Mouse (Mus musculus): ENCODE measurements around the gene Trhr2. TPM values are rescaled to one million over a fixed set of nuclear protein-coding genes. Genes with fewer than 3 reads are reported as not detected.

Gene Trhr2
- not detected in 2 replicates for polyA plus RNA-seq (2012; ENCODE audit: insufficient read depth, insufficient read length, missing spikeins)

DNA sequence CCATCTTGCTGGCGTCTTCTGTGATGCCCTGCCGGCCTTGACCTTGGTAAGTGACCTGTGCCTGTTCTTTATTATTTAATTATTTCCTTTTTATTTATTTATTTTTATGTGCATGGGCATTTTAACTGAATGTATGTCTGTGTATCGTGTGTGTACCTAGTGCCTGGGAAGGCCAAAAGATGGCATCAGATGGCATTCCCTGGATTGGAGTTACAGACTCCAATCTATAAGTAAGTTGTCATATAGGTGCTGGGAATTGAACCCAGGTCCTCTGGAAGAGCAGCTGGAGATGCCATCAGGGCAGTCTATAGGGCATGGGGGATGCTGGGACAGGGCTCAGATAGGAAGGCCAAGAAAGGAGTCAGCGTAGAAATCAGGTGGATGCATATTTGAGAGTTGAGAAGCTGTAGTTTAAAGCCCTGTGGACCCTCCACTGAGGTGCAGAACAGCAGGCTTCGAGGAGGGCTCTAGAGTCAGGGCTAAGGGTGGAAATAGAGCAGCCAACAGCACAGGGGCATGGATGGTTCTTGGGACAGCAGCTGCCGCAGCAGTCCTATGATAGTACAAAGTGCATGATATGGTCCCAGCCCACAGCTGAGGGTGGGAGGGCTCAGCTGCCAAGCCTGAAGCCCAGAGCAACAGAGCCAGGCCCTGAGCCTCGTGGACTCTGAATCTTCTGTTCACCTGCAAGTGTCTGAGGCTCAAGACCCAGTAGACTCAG is at the start of gene Trhr2:
Trhr2 (minus strand) TSS at position 51 of the 721 bp plus-strand sequence.
- H3K4me3 ChIP-seq (ENCODE audit: insufficient read depth, low read depth, low read length) = no peak within 1 kb of the TSS
- no peaks in the 10 kb centered on the region for H3K4me1 ChIP-seq (ENCODE audit: control insufficient read depth, insufficient read depth, insufficient read length, low read length)
- no peak within 1 kb of the TSS for H3K27ac ChIP-seq (replicated peaks; ENCODE audit: low read depth, low read length)

- no peak overlapping the region for H3K4me3 ChIP-seq (ENCODE audit: insufficient read depth, low read depth, low read length)
- H3K27ac ChIP-seq (replicated peaks; ENCODE audit: low read depth, low read length) = no peak overlapping the region
- H3K4me1 ChIP-seq (ENCODE audit: control insufficient read depth, insufficient read depth, insufficient read length, low read length) = no peaks in the 10 kb centered on the region
Measured at GRCm38 (mm10) chr8:122407678-122408077, 47.1 kb upstream of the Trhr2 start.

DNA sequence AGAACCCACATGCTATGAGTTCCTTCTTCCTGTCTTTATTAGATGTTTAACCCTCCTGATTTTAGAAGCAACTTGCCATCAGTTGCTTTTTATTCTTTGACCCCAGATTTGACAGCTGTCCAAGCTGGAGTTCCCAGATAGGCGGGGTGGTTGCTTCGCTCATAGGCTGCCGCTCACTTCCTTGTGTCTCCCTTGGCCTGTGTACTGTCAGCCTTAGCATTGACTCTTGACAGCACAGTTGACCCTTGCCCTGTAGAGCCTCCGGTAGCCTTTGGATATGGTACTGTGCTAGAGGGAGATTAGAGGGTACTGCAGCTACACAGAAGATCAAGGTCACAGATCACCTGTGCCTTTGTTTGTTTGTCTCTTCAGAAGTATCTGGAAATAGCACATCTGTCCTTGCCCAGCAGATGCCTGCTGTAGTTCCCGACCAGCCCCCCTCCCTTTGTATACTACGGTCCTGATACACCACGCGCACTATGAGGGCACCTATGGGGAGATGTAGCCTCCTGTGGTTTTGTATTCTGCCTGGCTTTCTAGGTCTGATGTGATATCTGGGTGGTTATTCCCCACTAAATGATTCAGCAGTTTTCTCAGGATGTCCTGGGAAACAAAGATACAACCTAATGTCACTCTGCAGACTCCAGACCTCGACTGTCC is 44.7 kb upstream of the Trhr2 start:
- Histone ChIP-seq H3K4me1 (ENCODE audit: control insufficient read depth, insufficient read depth, insufficient read length, low read length) (no peaks in the 10 kb centered on the region), H3K4me3 (ENCODE audit: insufficient read depth, low read depth, low read length) (no peak overlapping the region), H3K27ac (replicated peaks; ENCODE audit: low read depth, low read length) (no peak overlapping the region)

DNA sequence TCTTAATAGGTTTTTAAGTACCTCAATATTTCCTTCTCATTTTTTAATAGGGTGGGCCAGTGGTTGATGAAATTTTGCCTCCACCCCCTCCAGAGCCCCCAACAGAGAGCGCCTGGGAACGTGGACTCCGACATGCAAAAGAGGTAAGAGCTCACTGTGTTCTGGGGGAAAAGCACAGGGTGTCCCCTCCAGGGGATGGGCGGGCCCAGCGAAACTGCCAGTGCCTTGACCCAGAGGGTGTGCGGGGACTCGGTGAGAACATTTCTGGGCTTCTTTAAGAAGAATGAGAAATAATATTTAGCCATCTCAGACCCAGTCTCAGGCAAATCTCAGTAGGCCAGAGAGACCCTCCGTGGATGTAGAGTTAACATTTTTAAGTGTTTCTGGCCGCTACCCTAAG is 37.6 kb upstream of the Trhr2 start:
- Histone ChIP-seq H3K4me1 (ENCODE audit: control insufficient read depth, insufficient read depth, insufficient read length, low read length) (no peaks in the 10 kb centered on the region), H3K27ac (replicated peaks; ENCODE audit: low read depth, low read length) (no peak overlapping the region), H3K4me3 (ENCODE audit: insufficient read depth, low read depth, low read length) (no peak overlapping the region)

- Histone ChIP-seq H3K4me3 (ENCODE audit: insufficient read depth, low read depth, low read length) (no peak overlapping the region), H3K4me1 (ENCODE audit: control insufficient read depth, insufficient read depth, insufficient read length, low read length) (no peaks in the 10 kb centered on the region), H3K27ac (replicated peaks; ENCODE audit: low read depth, low read length) (no peak overlapping the region)
Measured at GRCm38 (mm10) chr8:122395291-122395690, 34.7 kb upstream of the Trhr2 start.

DNA sequence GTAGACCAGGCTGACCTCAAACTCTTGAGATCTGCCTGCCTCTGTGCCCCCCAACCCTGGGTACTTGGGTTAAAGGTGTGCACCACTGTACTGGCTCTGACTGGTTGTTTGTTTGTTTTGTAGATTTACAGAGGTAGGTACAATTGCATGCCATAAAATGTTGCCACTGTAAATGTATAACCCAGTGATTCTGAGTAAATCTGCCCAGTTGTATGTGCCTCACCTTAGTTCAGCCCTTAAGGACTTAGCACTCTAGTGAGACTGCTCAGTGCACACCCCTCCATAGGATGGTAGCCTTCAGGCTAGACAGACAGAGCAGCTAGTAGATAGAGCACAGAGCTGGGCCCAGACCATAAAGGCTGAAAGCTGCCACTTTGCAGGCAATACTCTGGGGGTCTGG is 33.2 kb upstream of the Trhr2 start:
- no peak overlapping the region for H3K27ac ChIP-seq (replicated peaks; ENCODE audit: low read depth, low read length)
- no peak overlapping the region for H3K4me3 ChIP-seq (ENCODE audit: insufficient read depth, low read depth, low read length)
- no peaks in the 10 kb centered on the region for H3K4me1 ChIP-seq (ENCODE audit: control insufficient read depth, insufficient read depth, insufficient read length, low read length)

DNA sequence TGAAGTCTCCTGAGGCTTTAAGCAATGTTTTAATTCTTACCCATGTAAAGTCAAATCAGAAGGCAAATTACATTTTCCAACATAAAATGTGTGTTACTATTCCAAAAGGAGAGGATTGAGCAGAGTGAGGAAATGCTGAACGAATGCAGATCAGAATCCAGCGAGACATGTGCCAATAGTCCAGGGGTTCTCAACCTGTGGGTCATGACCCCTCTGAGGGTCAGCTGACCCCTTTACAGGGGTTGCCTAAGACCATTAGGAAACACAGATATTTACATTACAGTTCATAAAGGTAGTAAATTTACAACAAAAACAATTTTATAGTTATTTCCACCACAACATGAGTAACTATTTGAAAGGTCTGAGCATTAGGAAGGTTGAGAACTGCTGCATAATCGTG is 30.2 kb upstream of the Trhr2 start:
- Histone ChIP-seq H3K4me1 (ENCODE audit: control insufficient read depth, insufficient read depth, insufficient read length, low read length) (no peaks in the 10 kb centered on the region), H3K4me3 (ENCODE audit: insufficient read depth, low read depth, low read length) (no peak overlapping the region), H3K27ac (replicated peaks; ENCODE audit: low read depth, low read length) (no peak overlapping the region)

- Histone ChIP-seq H3K27ac (replicated peaks; ENCODE audit: low read depth, low read length) (no peak overlapping the region), H3K4me3 (ENCODE audit: insufficient read depth, low read depth, low read length) (no peak overlapping the region), H3K4me1 (ENCODE audit: control insufficient read depth, insufficient read depth, insufficient read length, low read length) (no peaks in the 10 kb centered on the region)
Measured at GRCm38 (mm10) chr8:122389357-122389756, 28.8 kb upstream of the Trhr2 start.

- Histone ChIP-seq H3K4me3 (ENCODE audit: insufficient read depth, low read depth, low read length) (no peak overlapping the region), H3K4me1 (ENCODE audit: control insufficient read depth, insufficient read depth, insufficient read length, low read length) (0 out of 2 replicates have a peak, but pooled peaks cover under 1% of the 10 kb centered on the region), H3K27ac (replicated peaks; ENCODE audit: low read depth, low read length) (no peak overlapping the region)
Measured at GRCm38 (mm10) chr8:122383039-122383438, 22.5 kb upstream of the Trhr2 start.

DNA sequence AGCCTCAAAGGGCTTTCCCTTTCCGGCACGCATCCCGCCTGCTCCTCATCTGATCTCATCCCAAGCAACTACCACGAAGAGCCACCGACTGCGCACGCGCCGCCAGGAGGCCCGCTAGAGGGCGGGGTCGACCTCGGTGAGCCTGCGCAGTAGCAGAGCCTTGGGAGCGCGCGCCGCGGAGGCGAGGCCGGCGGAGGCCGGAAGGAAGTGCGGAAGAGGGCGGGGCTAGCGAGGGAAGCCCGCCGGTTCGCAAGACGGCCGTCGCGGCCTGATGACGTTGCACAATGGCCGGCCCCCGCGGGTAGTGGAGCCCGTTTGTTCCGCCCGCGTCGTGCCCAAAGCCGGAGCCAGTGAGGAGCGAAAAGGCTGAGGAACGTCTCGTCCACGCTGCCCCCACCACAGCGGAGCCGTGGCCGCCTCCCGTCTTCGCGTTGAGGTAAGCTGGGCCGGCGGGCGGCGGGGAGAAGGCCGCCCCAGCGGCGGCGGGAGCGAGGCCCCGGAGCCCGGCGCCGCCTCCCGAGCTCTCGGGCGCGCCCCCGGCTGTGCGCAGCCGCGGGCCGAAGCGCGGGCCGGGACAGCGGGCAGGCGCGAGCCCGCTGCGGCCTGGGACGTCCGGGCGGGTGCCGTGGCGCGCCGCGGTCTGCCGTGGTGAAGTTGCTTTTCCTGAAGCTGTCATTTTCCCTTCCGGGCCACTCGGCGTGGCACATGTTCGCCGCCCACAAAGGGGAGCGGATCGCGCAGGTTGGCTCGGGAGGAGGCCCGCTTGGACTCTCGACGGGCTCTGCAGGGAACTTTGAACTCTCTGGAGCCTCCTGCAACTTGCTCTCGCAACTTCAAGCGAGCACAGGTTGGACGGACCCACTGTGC is 16.1 kb upstream of the Trhr2 start, which contains the start of gene Zc3h18:
Zc3h18 (plus strand) TSS at position 245 of the 867 bp plus-strand sequence.
- Histone ChIP-seq H3K27ac (replicated peaks; ENCODE audit: low read depth, low read length) (peak within 1 kb of the TSS; percentile 94), H3K4me3 (ENCODE audit: insufficient read depth, low read depth, low read length) (peak within 1 kb of the TSS; percentile 94), H3K4me1 (ENCODE audit: control insufficient read depth, insufficient read depth, insufficient read length, low read length) (0 out of 2 replicates have a peak, but pooled peaks cover 5% of the 10 kb centered on the region)

- H3K4me1 ChIP-seq (ENCODE audit: control insufficient read depth, insufficient read depth, insufficient read length, low read length) = 0 out of 2 replicates have a peak, but pooled peaks cover 5% of the 10 kb centered on the region
- H3K27ac ChIP-seq (replicated peaks; ENCODE audit: low read depth, low read length) = no peak overlapping the region
Measured at GRCm38 (mm10) chr8:122375751-122376364, 15.3 kb upstream of the Trhr2 start.

GRCm38 (mm10) chr8:122375320-122375719 is 14.8 kb upstream of the Trhr2 start:
- Histone ChIP-seq H3K4me1 (ENCODE audit: control insufficient read depth, insufficient read depth, insufficient read length, low read length) (0 out of 2 replicates have a peak, but pooled peaks cover 5% of the 10 kb centered on the region), H3K4me3 (ENCODE audit: insufficient read depth, low read depth, low read length) (no peak overlapping the region), H3K27ac (replicated peaks; ENCODE audit: low read depth, low read length) (no peak overlapping the region)

More at GRCm38 (mm10) chr8:122375751-122376364, 15.3 kb upstream of the Trhr2 start:
- peak overlapping the region; percentile 58 for H3K4me3 ChIP-seq (ENCODE audit: insufficient read depth, low read depth, low read length)

- H3K27ac ChIP-seq (replicated peaks; ENCODE audit: low read depth, low read length) = no peak overlapping the region
- no peaks in the 10 kb centered on the region for H3K4me1 ChIP-seq (ENCODE audit: control insufficient read depth, insufficient read depth, insufficient read length, low read length)
- H3K4me3 ChIP-seq (ENCODE audit: insufficient read depth, low read depth, low read length) = no peak overlapping the region
Measured at GRCm38 (mm10) chr8:122371706-122372105, 11.2 kb upstream of the Trhr2 start.

DNA sequence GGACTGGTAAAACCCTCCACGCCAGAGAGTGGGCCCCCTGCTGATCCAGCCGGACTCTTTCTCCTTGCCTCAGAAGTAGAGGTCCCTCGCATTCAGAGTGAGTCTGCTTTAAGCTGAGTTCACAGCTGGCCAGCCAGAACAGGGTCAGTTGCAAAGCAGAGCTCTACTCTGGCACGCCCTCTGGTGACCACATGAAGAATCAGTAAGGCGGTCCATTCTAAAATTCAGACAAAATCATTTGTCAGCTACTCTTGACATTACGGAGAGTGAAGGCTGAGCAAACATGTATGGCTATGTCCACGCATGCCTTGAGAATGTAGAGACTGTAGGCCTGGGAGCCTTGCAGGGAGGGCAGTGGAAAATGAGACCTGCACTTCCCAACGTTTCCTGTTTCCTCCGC is 9.1 kb upstream of the Trhr2 start:
- Histone ChIP-seq H3K27ac (replicated peaks; ENCODE audit: low read depth, low read length) (no peak overlapping the region), H3K4me3 (ENCODE audit: insufficient read depth, low read depth, low read length) (no peak overlapping the region), H3K4me1 (ENCODE audit: control insufficient read depth, insufficient read depth, insufficient read length, low read length) (no peaks in the 10 kb centered on the region)

- no peaks in the 10 kb centered on the region for H3K4me1 ChIP-seq (ENCODE audit: control insufficient read depth, insufficient read depth, insufficient read length, low read length)
- no peak overlapping the region for H3K27ac ChIP-seq (replicated peaks; ENCODE audit: low read depth, low read length)
- H3K4me3 ChIP-seq (ENCODE audit: insufficient read depth, low read depth, low read length) = no peak overlapping the region
Measured at GRCm38 (mm10) chr8:122368494-122368893, 7.9 kb upstream of the Trhr2 start.

Data from brown adipose tissue, adult 24 weeks (tissue).